Mouse (Mus musculus) G1E (cell line): ENCODE measurements around the gene Eef2k.

Experiments used
- CTCF ChIP-seq: IDR thresholded peaks from 2 replicates; pipeline ENCODE4 v1.5.1; 2012; ENCODE audit warnings: low read depth, low read length, inconsistent platforms, mixed read lengths
- TAL1 ChIP-seq: conservative IDR thresholded peaks from 2 replicates; pipeline ENCODE4 v1.6.1; 2012; ENCODE audit warnings: low read depth, low read length, inconsistent platforms, mixed read lengths

DNA sequence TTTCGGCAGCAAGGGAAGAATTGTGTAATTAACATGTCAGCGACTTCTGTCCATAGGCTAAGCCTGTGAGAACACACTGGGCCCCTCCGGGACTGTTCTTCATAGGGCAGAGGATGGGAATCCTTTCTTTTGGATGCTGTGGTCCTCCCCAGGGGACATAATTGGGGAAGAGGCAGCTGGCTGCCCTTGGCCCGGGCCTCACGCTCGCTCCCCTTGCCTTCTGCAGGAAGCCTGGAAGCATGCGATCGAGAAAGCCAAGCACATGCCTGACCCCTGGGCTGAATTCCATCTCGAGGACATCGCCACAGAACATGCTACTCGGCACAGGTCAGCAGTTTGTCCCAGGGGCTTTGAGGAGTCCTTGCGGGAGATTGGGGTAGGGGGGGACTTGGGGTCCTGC, 30.5 kb downstream of the Eef2k start:
- TF ChIP-seq CTCF (no peak), TAL1 (no peak)
